Comparison of ENCODE assay signal across 7 mouse cellular contexts in the genomic region with DNA sequence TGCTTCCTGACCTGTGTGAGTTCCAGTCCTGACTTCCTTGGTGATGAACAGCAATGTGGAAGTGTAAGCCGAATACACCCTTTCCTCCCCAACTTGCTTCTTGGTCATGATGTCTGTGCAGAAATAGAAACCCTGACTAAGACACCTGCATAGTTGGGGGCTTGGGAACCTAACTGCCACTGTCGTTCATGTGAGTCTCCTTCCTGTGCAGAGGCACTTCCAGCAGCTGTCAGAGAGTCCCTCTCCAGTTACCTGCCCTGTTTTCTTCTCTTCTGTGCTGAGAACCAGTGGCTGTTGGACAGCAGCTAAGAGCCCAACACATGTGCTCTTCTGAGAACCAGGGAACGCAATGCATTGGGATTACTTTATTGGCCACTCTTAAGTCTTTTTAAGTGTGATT. TPM values are rescaled to one million over a fixed set of nuclear protein-coding genes. Genes with fewer than 3 reads are reported as not detected.
DNase-seq lines count a peak whose midpoint lies in the region; ATAC-seq and TF ChIP-seq lines count a peak whose summit lies in the region.
"Not testable (repeated sequence)": the region's sequence is repeated elsewhere in the genome, so short reads cannot be mapped to it uniquely, and the experiment has no call there.
"Had no signal": no experiment of that assay in that cellular context is flagged by ENCODE, and none has a peak within 500 bp of the region (broad histone marks: within the 10 kb centered on the region; RNA-seq: fewer than 3 reads in every experiment).

No protein-coding gene starts in this region.

- 85% methylated on average over 3 of the region's 3 CpGs for WGBS in heart, postnatal 0 days

- H3K27me3 ChIP-seq in heart, postnatal 0 days (ENCODE audit: control insufficient read depth, insufficient read depth, low read length): not testable (repeated sequence)

- TF ChIP-seq EP300 in heart, postnatal 0 days (IDR thresholded peaks at IDR 0.05; ENCODE audit: low read depth): not testable (repeated sequence)

- not testable (repeated sequence) for DNase-seq in heart, postnatal 0 days (ENCODE audit: low spot score)
- DNase-seq in thymus, adult 18-20 months: peak; percentile 18 to 46
- DNase-seq in thymus, postnatal 0 days (ENCODE audit: low spot score): peak; percentile 71
- peak; percentile 57 for DNase-seq in thymus, postnatal 14 days
- DNase-seq in thymus, postnatal 36 days: peak; percentile 32 to 61

- not testable (repeated sequence) for ATAC-seq in heart, postnatal 0 days (ENCODE audit: insufficient read depth, low read depth)

- not testable (repeated sequence) for H3K9me3 ChIP-seq in heart, postnatal 0 days (replicated peaks; ENCODE audit: control insufficient read depth, low read length)

- H3K4me3 ChIP-seq in heart, postnatal 0 days (ENCODE audit: low read depth, low read length): not testable (repeated sequence)

- not testable (repeated sequence) for H3K4me2 ChIP-seq in heart, postnatal 0 days (ENCODE audit: low read depth, low read length)

- not testable (repeated sequence) for H3K9ac ChIP-seq in heart, postnatal 0 days (replicated peaks; ENCODE audit: low read depth, low read length)

- H3K4me1 ChIP-seq in heart, postnatal 0 days (ENCODE audit: control insufficient read depth, insufficient read depth): not testable (repeated sequence)

- H3K27ac ChIP-seq in heart, postnatal 0 days (ENCODE audit: low read depth): peak overlapping the region; percentile 15; the same call in 1 of the 2 replicates

- H3K36me3 ChIP-seq in heart, postnatal 0 days (replicated peaks; ENCODE audit: control insufficient read depth, insufficient read depth, low read length): not testable (repeated sequence)

- not testable (repeated sequence) for TF ChIP-seq CTCF in heart, postnatal 0 days (IDR thresholded peaks at IDR 0.05; ENCODE audit: low read depth)

RNA-seq across cellular contexts. Expression of gene Prps2, which starts 21.3 kb away (rescaled TPM):
- total RNA-seq in heart, postnatal 0 days (2014; rRNA removed; ENCODE audit: low replicate concordance): 26.6 and 45.5 TPM in 2 replicates
- polyA plus RNA-seq in heart, postnatal 0 days (2015; fragmentation: Nextera tagmentation; extraction: Ambion mirVana): 16.6 and 17.0 TPM in 2 replicates
- 108 and 125 TPM in 2 replicates for polyA plus RNA-seq in thymus, postnatal 0 days (2015; fragmentation: Nextera tagmentation; extraction: Ambion mirVana)

RNA-seq across cellular contexts. Expression of gene Tlr7, which starts 30.9 kb away (rescaled TPM):
- total RNA-seq in heart, postnatal 0 days (2014; rRNA removed; ENCODE audit: low replicate concordance): 0.08 and 0.88 TPM in 2 replicates
- 0.26 and 0.33 TPM in 2 replicates for polyA plus RNA-seq in heart, postnatal 0 days (2015; fragmentation: Nextera tagmentation; extraction: Ambion mirVana)
- 1.5 and 2.0 TPM in 2 replicates for polyA plus RNA-seq in thymus, postnatal 0 days (2015; fragmentation: Nextera tagmentation; extraction: Ambion mirVana)
- total RNA-seq: G1E had no signal
- polyA plus RNA-seq: G1E, Patski had no signal
